Mouse (Mus musculus) liver, embryonic 14.5 days (tissue): Measurements from ENCODE around the gene Rbfox1. TPM values are rescaled to one million over a fixed set of nuclear protein-coding genes. Genes with fewer than 3 reads are reported as not detected.

ENCODE experiments used
- ATAC-seq: fragments of 200-750 bp; cut with Nextera tagmentation; 2 replicates; pipeline ENCODE4 v1.8.0; 2017; ENCODE audit warnings: moderate number of reproducible peaks, mild to moderate bottlenecking, moderate library complexity; ENCODE audit not compliant: insufficient read depth
- DNase-seq, 3 experiments: peaks; one replicate each; pipeline ENCODE4 v3.0.0-alpha.2; 2012 to 2013; ENCODE audit warnings: low read depth in 3 of 3, low spot score in 3 of 3
- H3K27ac ChIP-seq: fragments of 300-500 bp; sonication (generic); 2 replicates; pipeline ENCODE4 v1.5.1; 2014; ENCODE audit warnings: moderate library complexity, mild to moderate bottlenecking, control low read depth, inconsistent platforms
- H3K27me3 ChIP-seq: fragments of 300-500 bp; sonication (generic); 2 replicates; pipeline ENCODE4 v1.6.1; 2014; ENCODE audit warnings: mild to moderate bottlenecking, low read length, moderate library complexity; ENCODE audit not compliant: control insufficient read depth, insufficient read depth
- H3K36me3 ChIP-seq: fragments of 300-500 bp; sonication (generic); replicated peaks from 2 replicates; pipeline ENCODE4 v1.6.1; 2014; ENCODE audit warnings: low read depth; ENCODE audit not compliant: control insufficient read depth, insufficient read depth
- H3K4me1 ChIP-seq, 2 experiments: fragments of 200-500 bp in 1 of 2; fragments of 300-500 bp in 1 of 2; sonication (generic) in 1 of 2; replicated peaks; 2 replicates each; pipeline ENCODE4 v1.6.1; 2012 to 2014; ENCODE audit warnings: antibody characterized with exemption in 1 of 2, inconsistent platforms in 1 of 2, low read length in 1 of 2; ENCODE audit not compliant: control insufficient read depth in 2 of 2, insufficient read depth in 2 of 2
- H3K4me2 ChIP-seq: fragments of 300-500 bp; sonication (generic); 2 replicates; pipeline ENCODE4 v1.6.1; 2014; ENCODE audit warnings: low read depth, mild to moderate bottlenecking, control low read depth, moderate library complexity
- H3K4me3 ChIP-seq, 2 experiments: fragments of 200-500 bp in 1 of 2; fragments of 300-500 bp in 1 of 2; sonication (generic) in 1 of 2; 2 replicates each; pipeline ENCODE4 v1.5.1; 2012 to 2014; ENCODE audit warnings: low read depth in 2 of 2, low read length in 2 of 2, mild to moderate bottlenecking in 2 of 2, control low read depth in 1 of 2, inconsistent platforms in 1 of 2, moderate library complexity in 1 of 2; ENCODE audit not compliant: insufficient read depth in 1 of 2
- H3K9ac ChIP-seq: fragments of 300-500 bp; sonication (generic); replicated peaks from 2 replicates; pipeline ENCODE4 v1.6.1; 2014; ENCODE audit warnings: mild to moderate bottlenecking, control low read depth, moderate library complexity
- H3K9me3 ChIP-seq: fragments of 300-500 bp; sonication (generic); 2 replicates; pipeline ENCODE4 v1.6.1; 2016; ENCODE audit warnings: low read length, mixed read lengths; ENCODE audit not compliant: control insufficient read depth
- CTCF ChIP-seq: IDR thresholded peaks from 2 replicates; pipeline ENCODE4 v1.5.1; 2016; ENCODE audit warnings: antibody characterized with exemption, low read depth, control low read depth
- EP300 ChIP-seq: IDR thresholded peaks from 2 replicates; pipeline ENCODE4 v1.6.1; 2016; ENCODE audit warnings: antibody characterized with exemption, low read depth
- WGBS: fragments of 180-500 bp; shearing (Covaris S2); extraction: QIAGEN DNeasy Blood & Tissue Kit; methylation state at CpG from one replicate; pipeline ENCODE4 v1.1.7; 2014; ENCODE audit not compliant: insufficient replicate concordance; 5-methylcytosine and 5-hydroxymethylcytosine counted together
- polyA plus RNA-seq, 2 experiments: library from polyadenylated mRNA; depleted of rRNA in 1 of 2; stranded (reverse) in 1 of 2; unstranded in 1 of 2; fragments of >200 nt; fragmentation: Nextera tagmentation in 1 of 2; extraction: Ambion mirVana in 1 of 2; gene quantifications; 2 replicates each; pipeline versions ENCODE4 v1.2.1 to v1.2.3; 2012 to 2014

Gene Rbfox1
- polyA plus RNA-seq, 2 experiments, result 0.02 TPM; not detected in 1

GRCm38 (mm10) chr16:6906001-6906400, 1020.8 kb downstream of the Rbfox1 start:
- H3K4me3 ChIP-seq, result no peak overlapping the region
- no peaks in the 10 kb centered on the region for H3K9me3 ChIP-seq
- WGBS, result 55% methylated on average over 2 of the region's 2 CpGs
- no peak overlapping the region for H3K4me2 ChIP-seq
- no peaks in the 10 kb centered on the region for H3K36me3 ChIP-seq
- no peak for TF ChIP-seq CTCF
- no peak for TF ChIP-seq EP300
- H3K4me1 ChIP-seq, result no peaks in the 10 kb centered on the region
- H3K9ac ChIP-seq, result no peak overlapping the region
- no peaks in the 10 kb centered on the region for H3K27me3 ChIP-seq
- no peak overlapping the region for H3K27ac ChIP-seq
- DNase-seq, result no peak
- ATAC-seq, result no peak

GRCm38 (mm10) chr16:6907550-6907949, 1022.4 kb downstream of the Rbfox1 start:
- Histone ChIP-seq H3K4me3 (no peak overlapping the region), H3K9me3 (no peaks in the 10 kb centered on the region), H3K27me3 (no peaks in the 10 kb centered on the region), H3K36me3 (no peaks in the 10 kb centered on the region), H3K4me2 (no peak overlapping the region), H3K4me1 (no peaks in the 10 kb centered on the region), H3K27ac (no peak overlapping the region), H3K9ac (no peak overlapping the region)
- no peak for DNase-seq
- WGBS, result 50% methylated on average over 6 of the region's 6 CpGs
- TF ChIP-seq EP300, result no peak
- TF ChIP-seq CTCF, result no peak
- no peak for ATAC-seq

- Histone ChIP-seq H3K27me3 (no peaks in the 10 kb centered on the region), H3K36me3 (no peaks in the 10 kb centered on the region), H3K27ac (no peak overlapping the region), H3K9me3 (no peaks in the 10 kb centered on the region), H3K4me2 (no peak overlapping the region), H3K4me3 (no peak overlapping the region), H3K4me1 (no peaks in the 10 kb centered on the region), H3K9ac (no peak overlapping the region)
- TF ChIP-seq EP300 (no peak), CTCF (no peak)
- DNase-seq (no peak), ATAC-seq (no peak)
- 56% methylated on average over 4 of the region's 4 CpGs for WGBS
These were observed 1029.4 kb downstream of the Rbfox1 start for GRCm38 (mm10) chr16:6914531-6914930.

GRCm38 (mm10) chr16:6918641-6919040, 1033.5 kb downstream of the Rbfox1 start:
- Histone ChIP-seq H3K4me1 (no peaks in the 10 kb centered on the region), H3K36me3 (no peaks in the 10 kb centered on the region), H3K27ac (no peak overlapping the region), H3K27me3 (no peaks in the 10 kb centered on the region), H3K9me3 (no peaks in the 10 kb centered on the region), H3K4me2 (no peak overlapping the region), H3K9ac (no peak overlapping the region), H3K4me3 (no peak overlapping the region)
- TF ChIP-seq CTCF (no peak), EP300 (no peak)
- WGBS, result 41% methylated on average over 3 of the region's 3 CpGs
- ATAC-seq (no peak), DNase-seq (no peak)

GRCm38 (mm10) chr16:6919681-6920080, 1034.5 kb downstream of the Rbfox1 start:
- Histone ChIP-seq H3K36me3 (no peaks in the 10 kb centered on the region), H3K4me2 (no peak overlapping the region), H3K4me3 (no peak overlapping the region), H3K27me3 (no peaks in the 10 kb centered on the region), H3K9me3 (no peaks in the 10 kb centered on the region), H3K9ac (no peak overlapping the region), H3K4me1 (no peaks in the 10 kb centered on the region), H3K27ac (no peak overlapping the region)
- TF ChIP-seq EP300, result no peak
- TF ChIP-seq CTCF, result no peak
- no peak for ATAC-seq
- WGBS, result 34% methylated on average over 5 of the region's 5 CpGs
- DNase-seq, result no peak

GRCm38 (mm10) chr16:6927661-6928060, 1042.5 kb downstream of the Rbfox1 start:
- Histone ChIP-seq H3K27me3 (no peaks in the 10 kb centered on the region), H3K9ac (no peak overlapping the region), H3K4me2 (no peak overlapping the region), H3K27ac (no peak overlapping the region), H3K4me1 (no peaks in the 10 kb centered on the region), H3K36me3 (no peaks in the 10 kb centered on the region), H3K4me3 (no peak overlapping the region), H3K9me3 (no peaks in the 10 kb centered on the region)
- 52% methylated on average over 2 of the region's 2 CpGs for WGBS
- no peak for ATAC-seq
- no peak for TF ChIP-seq CTCF
- no peak for TF ChIP-seq EP300
- DNase-seq, result no peak
